Mouse (Mus musculus) adrenal gland, postnatal 36 days (tissue): ENCODE measurements at regions not wholly inside any gene's neighbourhood (a gene's known extent, or its start where the extent isn't known, plus 50 kb on each side); places are given as distances from the start of the nearest gene placed in this dataset.
A peak's percentile ranks its signal among the peaks of the same experiment; 100 is the strongest.

Source experiments
- DNase-seq, 2 experiments: peaks; one replicate each; pipeline ENCODE4 v3.0.0; 2021; ENCODE audit warnings: mixed read lengths in 1 of 2

DNA sequence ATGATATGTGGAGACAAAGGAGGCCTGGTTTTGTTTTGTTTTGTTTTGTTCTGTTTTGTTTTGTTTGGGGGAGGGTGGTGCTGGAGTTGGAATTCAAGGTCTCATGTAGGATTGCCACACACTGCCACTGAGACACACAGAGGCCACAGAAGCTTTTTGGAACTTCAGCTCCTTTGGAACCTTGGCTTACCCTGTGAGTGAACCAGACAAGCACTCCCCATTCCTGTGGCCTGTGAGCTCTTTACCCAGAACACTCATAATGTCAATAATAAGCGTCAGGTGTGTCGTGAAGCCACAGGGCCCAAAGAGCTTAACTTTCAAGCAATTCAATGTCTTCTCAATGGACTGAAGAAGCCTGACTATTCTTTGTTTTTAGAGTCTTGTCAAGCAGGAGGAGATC lies 70.2 kb upstream of the Il15 start:
- no peak for DNase-seq

- DNase-seq = no peak
Observed at GRCm38 (mm10) chr8:82471825-82472224, 68.8 kb upstream of the Il15 start.

- no peak for DNase-seq
Observed at GRCm38 (mm10) chr8:82469824-82470223, 66.8 kb upstream of the Il15 start.

GRCm38 (mm10) chr8:82462841-82463240 lies 59.8 kb upstream of the Il15 start:
- peak in 1 of 2 experiments; percentile 11 for DNase-seq

DNA sequence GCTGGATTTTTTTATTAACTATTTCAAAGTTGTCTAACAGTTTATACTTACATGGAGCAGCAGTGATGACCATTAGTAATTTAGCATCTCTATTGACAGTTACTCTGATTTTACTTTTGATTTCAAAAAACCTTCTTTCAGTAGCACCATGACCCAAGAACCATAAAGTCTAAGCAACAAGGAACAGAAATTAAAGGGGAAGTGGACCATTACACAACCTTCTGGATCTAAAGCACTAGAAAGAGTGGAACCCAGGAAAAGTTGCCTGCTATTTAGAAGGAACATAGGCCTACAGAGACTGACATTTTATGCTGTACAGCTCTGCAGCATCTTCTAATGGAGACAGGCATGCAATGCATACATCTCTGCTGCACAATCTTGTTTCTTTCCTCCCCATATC lies 56.0 kb upstream of the Il15 start:
- no peak for DNase-seq

GRCm38 (mm10) chr8:82454056-82454455 lies 51.0 kb upstream of the Il15 start:
- no peak for DNase-seq
